Mouse (Mus musculus) liver, embryonic 14.5 days (tissue): ENCODE data around the gene 1700125H20Rik.

Experiments used
- CTCF ChIP-seq: IDR thresholded peaks from 2 replicates; pipeline ENCODE4 v1.5.1; 2016; ENCODE audit warnings: antibody characterized with exemption, low read depth, control low read depth
- EP300 ChIP-seq: IDR thresholded peaks from 2 replicates; pipeline ENCODE4 v1.6.1; 2016; ENCODE audit warnings: antibody characterized with exemption, low read depth

DNA sequence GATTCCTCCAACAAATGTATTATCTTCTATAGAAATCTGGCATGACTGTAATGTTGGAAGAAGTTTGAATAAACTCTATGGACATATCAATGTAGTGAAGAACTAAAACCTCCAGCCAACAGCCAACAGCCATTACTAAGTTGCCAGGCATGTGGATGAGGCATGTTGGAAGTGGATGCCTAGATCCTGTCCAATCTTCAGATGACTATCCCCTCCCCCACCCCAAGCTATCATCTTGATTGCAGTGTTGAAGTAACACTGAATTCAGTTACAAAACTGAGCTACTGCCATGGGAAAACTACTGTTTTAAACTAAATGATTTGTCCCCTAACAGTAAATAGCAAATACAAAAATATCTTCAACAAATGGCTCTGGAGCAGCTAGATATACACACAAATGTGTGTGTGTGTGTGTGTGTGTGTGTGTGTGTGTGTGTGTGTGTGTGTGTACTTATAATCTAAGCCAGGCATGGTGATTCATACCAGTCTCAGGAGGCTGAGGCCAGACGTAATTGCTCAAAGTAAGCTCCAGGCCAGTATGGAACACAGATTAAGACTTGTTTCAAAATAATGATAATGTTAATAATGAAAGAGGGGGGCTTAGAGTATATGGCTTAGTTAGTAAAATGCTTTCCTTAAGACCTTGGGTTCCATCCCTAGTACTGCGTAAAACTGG is 17.8 kb upstream of the 1700125H20Rik start:
- TF ChIP-seq CTCF (no peak), EP300 (no peak)
